Mouse (Mus musculus) E14TG2a.4 (cell line): ENCODE measurements at regions not wholly inside any gene's neighbourhood (a gene's known extent, or its start where the extent isn't known, plus 50 kb on each side); places are given as distances from the start of the nearest gene placed in this dataset.
"Not testable (repeated sequence)": the region's sequence is repeated elsewhere in the genome, so short reads cannot be mapped to it uniquely, and the experiment has no call there.

Source experiments
- CTCF ChIP-seq: conservative IDR thresholded peaks from 2 replicates; pipeline ENCODE4 v1.5.1; 2014; ENCODE audit warnings: low read length
- NANOG ChIP-seq: IDR thresholded peaks from 2 replicates; pipeline ENCODE4 v1.6.1; 2014; ENCODE audit warnings: borderline replicate concordance, low read length, mixed read lengths
- POU5F1 ChIP-seq: IDR thresholded peaks from 2 replicates; pipeline ENCODE4 v1.6.1; 2014; ENCODE audit warnings: low read length, borderline replicate concordance

- not testable (repeated sequence) for TF ChIP-seq POU5F1, CTCF, NANOG
Observed at GRCm38 (mm10) chr14:53634320-53634979, 619.5 kb downstream of the Dad1 start.
